Mouse (Mus musculus) liver, embryonic 14.5 days (tissue): Measurements from ENCODE around the gene Zap70.

Experiments
- CTCF ChIP-seq: IDR thresholded peaks from 2 replicates; pipeline ENCODE4 v1.5.1; 2016; ENCODE audit warnings: antibody characterized with exemption, low read depth, control low read depth
- EP300 ChIP-seq: IDR thresholded peaks from 2 replicates; pipeline ENCODE4 v1.6.1; 2016; ENCODE audit warnings: antibody characterized with exemption, low read depth

- TF ChIP-seq EP300, result no peak
- no peak for TF ChIP-seq CTCF
Measured at GRCm38 (mm10) chr1:36770998-36771397, 9.4 kb downstream of the Zap70 start.
